Mouse (Mus musculus): Measurements from ENCODE around the gene Rab3b. TPM values are rescaled to one million over a fixed set of nuclear protein-coding genes. Genes with fewer than 3 reads are reported as not detected.

The Rab3b gene
- not detected for total RNA-seq (2023)

GRCm38 (mm10) chr4:108878963-108879822, at the start of gene Rab3b:
Rab3b (plus strand) TSS chr4:108879063.

GRCm38 (mm10) chr4:108832916-108833827, 45.7 kb upstream of the Rab3b start, which contains the start of gene Btf3l4:
Btf3l4 (minus strand) TSS chr4:108833614.

GRCm38 (mm10) chr4:108834115-108834970, 44.5 kb upstream of the Rab3b start, which contains the start of gene Txndc12:
Txndc12 (plus strand) TSS chr4:108834601.

GRCm38 (mm10) chr4:108847715-108848504, 31.0 kb upstream of the Rab3b start, which contains the start of gene Kti12:
Kti12 (plus strand) TSS chr4:108847785.

GRCm38 (mm10) chr4:108848505-108848848, 30.4 kb upstream of the Rab3b start, which contains the start of gene A730015C16Rik:
A730015C16Rik (minus strand) TSS chr4:108848619.

Other genes with a start within 250 kb of the Rab3b start
- gene 3110021N24Rik, start 159.4 kb upstream of the Rab3b start, total RNA-seq (2023) = not detected
- gene Zfyve9, start 98.3 kb upstream of the Rab3b start, total RNA-seq (2023) = 0.30 TPM
- 58.6 TPM for gene Btf3l4, start 45.4 kb upstream of the Rab3b start, total RNA-seq (2023)
- 25.5 TPM for gene Txndc12, start 44.5 kb upstream of the Rab3b start, total RNA-seq (2023)
- gene Kti12, start 31.3 kb upstream of the Rab3b start, total RNA-seq (2023) = 42.0 TPM
- gene A730015C16Rik, start 30.4 kb upstream of the Rab3b start, total RNA-seq (2023) = not detected
- gene Nrd1, start 121.6 kb downstream of the Rab3b start, total RNA-seq (2023) = 188 TPM